Mouse (Mus musculus) intestine, postnatal 0 days (tissue): ENCODE results near the gene Gm49359. TPM values are rescaled to one million over a fixed set of nuclear protein-coding genes. Genes with fewer than 3 reads are reported as not detected.
"Not testable (repeated sequence)": the region's sequence is repeated elsewhere in the genome, so short reads cannot be mapped to it uniquely, and the experiment has no call there.

ENCODE experiments used
- ATAC-seq: fragments of 200-750 bp; cut with Nextera tagmentation; 2 replicates; pipeline ENCODE4 v1.8.0; 2017; ENCODE audit warnings: mild to moderate bottlenecking, moderate TSS enrichment, moderate library complexity
- H3K27ac ChIP-seq: fragments of 300-500 bp; sonication (generic); 2 replicates; pipeline ENCODE4 v1.5.1; 2014; ENCODE audit warnings: mild to moderate bottlenecking, low read depth, low read length, moderate library complexity
- H3K27me3 ChIP-seq: fragments of 300-500 bp; sonication (generic); replicated peaks from 2 replicates; pipeline ENCODE4 v1.6.1; 2014; ENCODE audit warnings: low read length, mixed read lengths; ENCODE audit not compliant: control insufficient read depth, insufficient read depth
- H3K36me3 ChIP-seq: fragments of 300-500 bp; sonication (generic); 2 replicates; pipeline ENCODE4 v1.6.1; 2014; ENCODE audit warnings: mild to moderate bottlenecking, moderate library complexity; ENCODE audit not compliant: control insufficient read depth, insufficient read depth
- H3K4me1 ChIP-seq: fragments of 300-500 bp; sonication (generic); replicated peaks from 2 replicates; pipeline ENCODE4 v1.6.1; 2014; ENCODE audit warnings: antibody characterized with exemption, low read length, mixed read lengths; ENCODE audit not compliant: control insufficient read depth, insufficient read depth
- H3K4me2 ChIP-seq: fragments of 300-500 bp; sonication (generic); replicated peaks from 2 replicates; pipeline ENCODE4 v1.6.1; 2014; ENCODE audit warnings: low read depth, mild to moderate bottlenecking, moderate library complexity
- H3K4me3 ChIP-seq: fragments of 300-500 bp; sonication (generic); 2 replicates; pipeline ENCODE4 v1.5.1; 2014; ENCODE audit warnings: low read depth, low read length
- H3K9ac ChIP-seq: fragments of 300-500 bp; sonication (generic); 2 replicates; pipeline ENCODE4 v1.6.1; 2014; ENCODE audit warnings: mild to moderate bottlenecking, low read depth, low read length
- H3K9me3 ChIP-seq: fragments of 300-500 bp; sonication (generic); 2 replicates; pipeline ENCODE4 v1.6.1; 2016; ENCODE audit warnings: mixed run types; ENCODE audit not compliant: control insufficient read depth
- CTCF ChIP-seq: sonication (generic); IDR thresholded peaks from 2 replicates; pipeline ENCODE4 v1.5.1; 2016; ENCODE audit warnings: low read depth, mild to moderate bottlenecking, control low read depth, antibody characterized with exemption, moderate library complexity
- WGBS: fragments of 180-500 bp; shearing (Covaris S2); extraction: QIAGEN DNeasy Blood & Tissue Kit; methylation state at CpG from one replicate; pipeline ENCODE4 v1.1.7; 2014; 5-methylcytosine and 5-hydroxymethylcytosine counted together
- microRNA-seq: library from miRNA; unstranded; fragments of <30 nt; microRNA quantifications from one replicate; pipeline ENCODE4, GENCODE M21; 2016
- polyA plus RNA-seq: library from polyadenylated mRNA; unstranded; fragments of >200 nt; fragmentation: Nextera tagmentation; extraction: Ambion mirVana; gene quantifications from 2 replicates; pipeline ENCODE4 v1.2.1, GENCODE M21; 2015

Gm49359 gene
- polyA plus RNA-seq: 2.6 and 4.0 TPM in 2 replicates

DNA sequence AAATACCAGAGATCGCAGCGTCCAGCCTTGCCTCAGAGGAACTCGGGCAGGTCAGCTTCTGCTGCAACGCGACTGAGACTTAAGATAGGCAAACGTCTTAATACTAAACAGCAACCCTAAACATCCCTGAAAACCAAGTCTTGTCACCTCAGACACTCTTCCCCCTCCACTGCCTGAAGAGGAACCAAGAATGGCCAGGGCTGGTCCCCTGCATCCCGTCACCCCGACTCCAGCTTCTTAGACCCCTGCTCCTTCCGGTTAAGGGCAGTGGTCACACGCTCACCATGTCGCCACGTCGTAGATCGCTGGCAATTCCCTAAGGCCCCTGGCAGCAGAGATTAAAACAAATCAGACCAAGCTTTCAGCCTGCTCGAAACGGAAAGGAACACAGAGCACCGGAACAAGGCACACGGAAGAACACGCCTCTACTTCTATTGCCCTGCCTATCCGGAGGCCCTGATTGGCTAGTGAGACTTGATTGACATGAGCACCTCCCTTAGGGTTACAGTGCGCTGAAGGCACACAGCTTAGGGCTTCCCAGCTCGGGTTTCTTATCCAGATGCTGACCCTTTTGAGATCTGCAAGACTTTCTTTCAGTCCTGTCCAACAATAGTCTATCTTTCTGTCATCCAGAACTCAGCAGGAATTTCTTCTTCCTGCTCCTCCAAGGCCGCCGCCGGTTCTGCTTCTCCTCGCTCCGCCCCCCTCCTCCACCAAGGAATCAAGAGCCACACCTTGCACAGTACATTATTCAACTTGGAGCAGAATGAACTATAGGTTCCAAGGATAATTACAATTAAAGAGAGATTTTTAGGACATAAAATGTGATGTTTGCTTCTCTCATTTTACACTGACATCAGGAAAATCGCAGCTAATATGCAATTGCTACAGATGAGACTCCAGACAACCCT lies at the start of gene Gm49359:
Gm49359 (minus strand) TSS at position 409 of the 911 bp plus-strand sequence.
- not testable (repeated sequence) for H3K9me3 ChIP-seq, H3K36me3 ChIP-seq, H3K4me1 ChIP-seq, H3K27me3 ChIP-seq
- peak within 1 kb of the TSS; percentile 52 for H3K4me2 ChIP-seq
- ATAC-seq: peak; percentile 100
- H3K4me3 ChIP-seq: peak within 1 kb of the TSS; percentile 65
- WGBS: 2% methylated on average over 27 of the region's 28 CpGs
- H3K9ac ChIP-seq: peak within 1 kb of the TSS; percentile 60
- H3K27ac ChIP-seq: peak within 1 kb of the TSS; percentile 74

DNA sequence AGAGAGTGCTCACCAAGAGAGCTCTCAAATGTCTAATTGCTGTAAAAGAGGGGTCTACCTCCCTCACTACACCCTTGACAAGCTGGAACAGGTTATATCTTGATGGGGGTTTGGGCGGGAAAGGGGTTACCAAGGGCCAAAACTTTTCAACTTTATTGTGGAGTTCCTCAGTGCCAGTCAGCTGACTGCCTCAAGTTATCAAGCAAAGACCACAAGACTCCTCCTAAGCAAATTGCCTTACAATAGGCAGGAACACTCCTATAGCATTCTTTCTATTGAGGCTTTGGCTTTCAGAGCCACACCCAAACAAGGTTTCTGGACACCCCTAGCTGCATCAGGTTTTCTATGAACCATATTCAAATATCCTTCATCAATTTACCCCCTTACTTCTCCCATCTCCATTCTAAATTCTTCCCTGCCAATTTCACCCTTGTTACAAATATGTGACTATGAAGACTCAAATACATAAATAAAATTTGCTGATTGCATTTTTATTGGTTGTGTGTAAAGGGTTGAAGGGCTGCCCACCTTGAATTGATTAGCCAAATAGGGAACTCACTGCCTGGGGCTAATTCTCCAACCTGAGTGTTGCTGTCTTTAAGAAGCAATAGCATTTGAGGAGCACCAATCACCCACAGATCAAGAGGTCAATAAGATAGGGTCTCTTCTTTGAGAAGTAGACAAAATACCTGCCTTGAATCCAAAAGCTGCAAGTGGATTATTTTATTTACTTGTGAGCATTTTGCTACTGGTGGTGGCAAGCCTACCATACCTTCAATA lies 44.2 kb upstream of the Gm49359 start:
- ATAC-seq, H3K27ac ChIP-seq, H3K36me3 ChIP-seq, H3K27me3 ChIP-seq, H3K4me1 ChIP-seq, H3K9me3 ChIP-seq, H3K4me3 ChIP-seq, H3K9ac ChIP-seq, H3K4me2 ChIP-seq: not testable (repeated sequence)
- WGBS: 90% methylated on average over 1 of the region's 1 CpGs

DNA sequence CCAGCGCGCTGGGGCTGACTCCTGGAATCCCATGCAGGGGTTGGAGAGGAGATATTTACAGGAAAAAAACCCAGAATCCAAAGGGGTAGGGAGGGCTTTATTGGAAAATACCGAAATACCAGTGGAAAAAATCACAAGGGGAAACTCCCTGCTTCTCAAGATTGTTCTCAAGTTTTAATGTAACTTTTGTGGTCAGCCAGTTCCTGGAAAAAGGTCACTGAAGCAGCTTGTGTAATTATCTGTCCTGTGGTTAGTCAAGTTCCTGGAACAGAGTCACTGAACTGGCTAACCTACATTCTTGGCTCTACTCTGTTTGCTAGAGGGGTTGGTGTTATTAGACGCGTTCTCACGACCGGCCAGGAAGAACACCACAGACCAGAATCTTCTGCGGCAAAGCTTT lies 6.0 kb upstream of the Gm49359 start:
- H3K4me2 ChIP-seq, H3K27me3 ChIP-seq, H3K4me1 ChIP-seq, H3K36me3 ChIP-seq, ATAC-seq, H3K9ac ChIP-seq, H3K4me3 ChIP-seq, H3K9me3 ChIP-seq, H3K27ac ChIP-seq: not testable (repeated sequence)
- WGBS: 92% methylated on average over 8 of the region's 8 CpGs

DNA sequence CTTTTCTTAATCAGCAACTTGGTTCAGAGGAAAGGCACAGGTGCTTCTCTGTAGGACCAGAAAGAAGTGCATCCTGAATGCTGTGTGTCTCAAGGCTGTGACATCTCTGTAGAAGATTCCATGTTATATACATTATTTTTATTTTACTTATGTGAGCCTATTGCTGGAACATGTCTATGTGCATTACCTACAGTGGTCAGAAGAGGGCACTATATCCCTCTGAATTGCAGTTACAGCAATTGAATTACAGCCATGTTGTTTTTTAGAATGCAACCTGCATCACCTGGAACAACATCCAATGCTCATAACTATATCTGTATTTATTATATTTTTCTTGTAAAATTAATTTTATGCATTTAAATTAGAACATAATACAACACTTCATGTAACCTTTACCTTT lies 3.3 kb upstream of the Gm49359 start:
- H3K36me3 ChIP-seq, H3K4me3 ChIP-seq, ATAC-seq, H3K4me1 ChIP-seq, H3K9ac ChIP-seq, H3K9me3 ChIP-seq, H3K27ac ChIP-seq, H3K27me3 ChIP-seq, H3K4me2 ChIP-seq: not testable (repeated sequence)
- peak; percentile 70 for TF ChIP-seq CTCF

Small RNA genes within 50 kb of the gene (microRNA-seq; reads per million reads assigned to microRNA genes)
- gene Gm22256: not detected

Other genes starting within 250 kb of the Gm49359 start
- gene Gm3604, start 83.7 kb downstream of the Gm49359 start, polyA plus RNA-seq: 1.3 and 2.0 TPM in 2 replicates
- 0.21 TPM in 1 of 2 replicates, not detected in the other for gene Zfp935, start 91.7 kb upstream of the Gm49359 start, polyA plus RNA-seq
- gene Zfp934, start 104.4 kb upstream of the Gm49359 start, polyA plus RNA-seq: 6.2 and 6.4 TPM in 2 replicates
- 1.7 and 2.8 TPM in 2 replicates for gene 6720489N17Rik, start 157.3 kb upstream of the Gm49359 start, polyA plus RNA-seq